Mouse (Mus musculus) adrenal gland, postnatal 10 days (tissue): ENCODE data around the gene Rgs10. TPM values are rescaled to one million over a fixed set of nuclear protein-coding genes. Genes with fewer than 3 reads are reported as not detected.
A peak's percentile ranks its signal among the peaks of the same experiment; 100 is the strongest.

Experiments
- DNase-seq: peaks from one replicate; pipeline ENCODE4 v3.0.0; 2021; ENCODE audit warnings: mixed read lengths
- total RNA-seq, 2 experiments: library from RNA; stranded (reverse); gene quantifications; 2 replicates each; pipeline ENCODE4 v1.2.3; 2021

The Rgs10 gene
- total RNA-seq, 2 experiments from 2014 or later = 13.4 to 14.2 TPM

- no peak for DNase-seq
Observed at GRCm38 (mm10) chr7:128410708-128411413, 7.7 kb downstream of the Rgs10 start.

- DNase-seq = no peak
Observed at GRCm38 (mm10) chr7:128408265-128408664, 10.3 kb downstream of the Rgs10 start.

- DNase-seq = no peak
Observed at GRCm38 (mm10) chr7:128403988-128404387, 14.6 kb downstream of the Rgs10 start.

GRCm38 (mm10) chr7:128403586-128403985 is 15.0 kb downstream of the Rgs10 start:
- DNase-seq = no peak

GRCm38 (mm10) chr7:128403128-128403527 is 15.4 kb downstream of the Rgs10 start:
- DNase-seq = no peak

- DNase-seq = no peak
Observed at GRCm38 (mm10) chr7:128402577-128402976, 16.0 kb downstream of the Rgs10 start.

- DNase-seq = peak; percentile 40
Observed at GRCm38 (mm10) chr7:128398664-128399063, 19.9 kb downstream of the Rgs10 start.

- no peak for DNase-seq
Observed at GRCm38 (mm10) chr7:128397066-128397465, 21.5 kb downstream of the Rgs10 start.

- DNase-seq = no peak
Observed at GRCm38 (mm10) chr7:128393756-128394155, 24.8 kb downstream of the Rgs10 start.

- no peak for DNase-seq
Observed at GRCm38 (mm10) chr7:128392972-128393314, 25.6 kb downstream of the Rgs10 start.

- DNase-seq = peak; percentile 20
Observed at GRCm38 (mm10) chr7:128392071-128392971, 26.2 kb downstream of the Rgs10 start.

GRCm38 (mm10) chr7:128391267-128392057 is 27.1 kb downstream of the Rgs10 start:
- no peak for DNase-seq

- peak; percentile 87 for DNase-seq
Observed at GRCm38 (mm10) chr7:128388968-128389367, 29.6 kb downstream of the Rgs10 start.

GRCm38 (mm10) chr7:128383726-128384463 is 34.7 kb downstream of the Rgs10 start:
- DNase-seq = no peak

- DNase-seq = no peak
Observed at GRCm38 (mm10) chr7:128383189-128383725, 35.3 kb downstream of the Rgs10 start.

GRCm38 (mm10) chr7:128382527-128382860 is 36.1 kb downstream of the Rgs10 start:
- DNase-seq = no peak

- no peak for DNase-seq
Observed at GRCm38 (mm10) chr7:128381811-128382526, 36.6 kb downstream of the Rgs10 start.

- no peak for DNase-seq
Observed at GRCm38 (mm10) chr7:128381001-128381400, 37.6 kb downstream of the Rgs10 start.

GRCm38 (mm10) chr7:128379162-128379805 is 39.3 kb downstream of the Rgs10 start:
- DNase-seq = no peak

GRCm38 (mm10) chr7:128376206-128376701 is 42.3 kb downstream of the Rgs10 start:
- no peak for DNase-seq
